Mouse (Mus musculus): ENCODE measurements around the gene Slc27a3.

The Slc27a3 gene

GRCm38 (mm10) chr3:90388726-90389510, 820 bp downstream of the Slc27a3 start:
- DNase-seq = peak; percentile 39 to 73

- no peak for DNase-seq
Observed at GRCm38 (mm10) chr3:90388192-90388591, 1.5 kb downstream of the Slc27a3 start.

DNA sequence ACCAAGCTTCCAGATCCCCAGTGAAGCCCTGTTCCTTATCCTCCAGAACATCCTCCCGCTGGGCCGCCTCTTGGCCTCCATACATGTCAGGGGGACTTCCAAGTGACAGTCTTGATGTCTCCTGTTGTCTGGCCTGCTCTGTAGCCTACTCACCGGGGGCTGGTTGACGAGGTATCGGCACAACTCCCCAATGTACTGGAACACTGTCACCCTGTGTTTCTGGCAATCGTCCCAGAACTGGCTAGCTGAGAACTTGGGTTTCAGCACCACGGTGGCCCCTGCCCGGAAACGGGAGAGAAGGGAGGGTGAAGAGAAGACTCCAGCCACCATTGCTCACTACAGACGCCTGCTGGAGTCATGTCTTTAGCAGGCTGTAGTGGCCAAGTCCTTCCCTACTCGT, 2.3 kb downstream of the Slc27a3 start:
- DNase-seq = peak; percentile 40 to 46

- no peak for DNase-seq
Observed at GRCm38 (mm10) chr3:90386817-90387216, 2.9 kb downstream of the Slc27a3 start.

DNA sequence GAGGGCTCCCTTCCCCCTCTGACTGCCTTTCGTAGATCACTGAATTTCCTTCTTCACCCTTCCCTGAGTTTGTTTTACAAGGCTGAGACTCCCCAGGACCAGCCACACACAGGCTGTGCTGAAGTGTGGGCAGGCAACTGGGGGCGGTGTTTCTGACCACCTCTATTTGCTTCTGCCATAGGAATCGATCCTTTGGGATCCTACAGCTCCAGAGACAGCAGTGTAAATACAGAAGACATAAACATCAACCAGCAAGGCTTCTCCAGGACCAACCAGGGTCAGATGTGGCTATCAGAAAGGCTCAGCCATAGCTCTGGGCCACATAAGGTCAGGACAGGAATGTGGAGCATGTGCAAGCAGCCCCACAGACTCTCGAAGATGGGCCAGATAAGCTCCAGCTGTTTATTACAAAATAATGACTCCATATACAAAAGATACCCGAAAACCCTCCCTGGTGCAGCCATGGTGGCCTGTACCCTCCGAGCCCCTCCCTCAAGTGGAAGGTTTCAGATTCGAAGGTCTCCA, 4.8 kb downstream of the Slc27a3 start:
- no peak for DNase-seq

DNA sequence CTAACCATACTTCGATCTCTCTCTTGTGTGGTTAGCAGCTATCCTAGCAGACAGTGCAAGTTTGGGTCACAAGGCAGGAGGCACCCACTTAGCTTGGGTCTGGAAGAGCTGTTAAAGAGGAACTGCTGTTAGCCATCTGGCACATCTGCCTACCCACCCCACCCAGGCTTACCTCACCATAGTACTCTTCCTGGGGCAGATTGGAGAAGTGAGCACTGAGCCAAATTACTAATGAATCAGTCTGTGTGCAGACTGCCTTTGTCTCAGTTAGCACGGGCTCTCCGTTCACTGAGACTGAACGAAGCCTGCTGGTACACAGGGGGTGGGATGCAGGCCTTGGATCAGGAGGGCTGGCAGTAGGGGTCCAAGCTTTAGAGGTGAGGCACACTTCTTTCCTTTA, 6.0 kb downstream of the Slc27a3 start:
- DNase-seq = no peak

DNA sequence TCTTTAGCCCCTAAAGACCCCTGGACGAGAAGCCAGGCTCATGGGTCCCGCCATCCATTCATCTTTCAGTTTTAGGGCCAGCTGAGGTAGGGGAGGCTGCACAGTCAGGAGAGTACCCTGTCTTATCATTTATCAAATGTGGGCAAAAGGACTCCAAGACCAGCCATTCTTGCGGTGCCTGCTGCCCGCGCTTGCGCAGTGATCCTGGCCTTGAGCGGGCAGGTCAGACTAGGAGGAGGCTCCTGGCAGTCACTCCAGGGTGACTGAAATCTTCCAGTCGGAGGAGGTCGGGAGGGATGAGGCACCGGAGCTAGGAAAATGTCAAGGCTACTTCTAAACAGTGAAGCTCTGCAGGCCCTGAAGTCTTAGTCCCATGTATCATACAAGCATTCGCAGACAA, 8.0 kb downstream of the Slc27a3 start:
- no peak for DNase-seq

DNA sequence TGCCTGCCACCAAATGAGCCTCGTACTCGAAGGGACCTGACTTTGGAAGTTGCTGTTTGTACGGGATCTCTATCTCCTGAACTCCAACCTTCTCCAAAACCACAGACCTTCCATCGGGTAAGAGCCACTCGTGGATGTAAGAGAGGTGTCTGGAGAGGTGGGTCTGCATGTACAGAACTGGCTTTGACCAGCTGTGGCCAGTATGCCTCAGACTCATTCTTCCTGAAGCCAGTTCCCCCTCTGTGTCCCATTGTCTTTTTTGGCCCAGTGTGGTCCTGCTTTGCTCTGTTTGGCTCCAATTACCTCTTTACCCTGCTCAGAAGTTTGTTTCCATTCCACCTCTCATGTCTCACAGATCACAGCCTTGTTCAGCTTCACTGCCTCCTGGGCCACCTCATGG, 11.2 kb downstream of the Slc27a3 start:
- no peak for DNase-seq

GRCm38 (mm10) chr3:90376247-90376585, 13.5 kb downstream of the Slc27a3 start:
- peak; percentile 44 to 52 for DNase-seq

DNA sequence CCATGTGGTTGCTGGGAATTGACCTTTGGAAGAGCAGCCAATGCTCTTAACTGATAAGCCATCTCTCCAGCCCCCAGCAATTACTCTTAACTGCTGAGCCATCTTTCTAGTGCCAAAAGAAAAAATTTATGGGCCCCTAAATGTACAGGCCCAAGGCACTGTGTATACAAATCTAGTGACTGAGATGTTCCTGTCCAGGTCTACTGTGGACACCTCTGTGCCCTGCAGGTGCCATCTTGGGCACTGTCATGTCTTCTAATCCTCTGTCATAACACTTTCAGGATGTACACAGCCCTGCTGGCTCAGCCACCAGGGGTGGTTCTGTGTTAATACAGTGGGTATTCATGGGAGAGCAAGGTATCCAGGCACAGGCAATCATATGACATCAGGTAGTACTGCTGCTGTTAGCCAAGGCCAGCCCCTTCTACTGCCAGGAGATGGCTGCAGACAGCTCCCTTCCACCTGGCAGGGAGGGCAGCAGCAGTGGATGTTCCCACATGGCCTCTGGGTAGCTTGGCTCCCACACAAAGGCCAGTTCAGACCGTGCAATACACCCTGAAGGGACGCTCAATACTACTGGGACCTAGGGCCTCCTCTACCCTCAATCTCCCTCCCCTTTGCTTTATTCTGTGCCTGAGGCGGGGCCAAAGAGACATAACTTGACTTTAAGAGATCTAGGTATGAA, 14.0 kb downstream of the Slc27a3 start:
- DNase-seq = no peak

DNA sequence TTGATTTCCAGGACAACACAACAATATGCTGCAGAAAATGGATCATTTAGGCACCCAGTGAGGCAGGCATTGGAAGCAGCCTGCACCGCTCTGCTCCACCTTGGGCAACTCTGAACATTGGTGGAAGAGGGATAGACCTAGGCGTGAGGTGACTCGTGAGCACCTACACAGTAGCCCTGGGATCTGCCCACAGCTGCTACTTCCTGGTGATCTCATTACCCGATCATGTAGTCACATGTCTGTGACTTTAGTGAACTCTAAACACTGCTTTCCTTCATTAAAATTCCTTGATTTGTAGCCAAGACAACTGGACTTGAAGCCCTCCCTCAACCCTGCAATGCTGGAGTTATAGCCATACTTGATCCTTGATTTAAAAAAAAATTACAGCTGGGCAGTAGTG, 15.4 kb downstream of the Slc27a3 start:
- DNase-seq = peak in 1 of 2 experiments; percentile 49

DNA sequence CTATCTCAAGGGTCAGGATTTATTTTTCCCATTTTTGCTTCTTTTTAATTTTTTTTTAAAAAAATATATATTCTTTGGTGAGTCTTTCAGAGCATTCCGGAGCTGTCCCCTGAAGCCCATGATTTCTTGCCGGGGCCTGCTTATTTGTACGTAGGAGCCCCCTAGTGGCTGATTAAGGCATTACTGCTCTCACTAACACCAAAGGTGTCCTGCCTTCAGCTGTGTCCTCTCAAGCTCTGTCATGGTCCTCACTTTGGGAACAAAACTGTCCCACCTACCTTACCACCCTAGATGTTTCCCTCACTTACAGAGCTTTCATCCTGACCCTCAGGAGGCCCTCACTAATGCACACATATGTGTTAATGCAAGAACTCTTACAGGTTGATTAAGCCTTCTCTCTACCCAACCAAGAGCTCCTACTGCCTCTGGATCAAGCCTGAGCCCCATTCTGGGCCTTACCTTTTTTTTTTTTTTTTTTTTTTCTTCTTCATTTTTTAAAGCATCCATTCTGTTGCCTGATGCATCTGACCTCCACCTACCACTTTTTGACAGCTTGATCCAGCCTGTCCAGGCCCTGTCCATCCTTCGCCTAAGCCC, 16.2 kb downstream of the Slc27a3 start:
- peak; percentile 90 to 91 for DNase-seq

- DNase-seq = no peak
Observed at GRCm38 (mm10) chr3:90372817-90373216, 16.9 kb downstream of the Slc27a3 start.

DNA sequence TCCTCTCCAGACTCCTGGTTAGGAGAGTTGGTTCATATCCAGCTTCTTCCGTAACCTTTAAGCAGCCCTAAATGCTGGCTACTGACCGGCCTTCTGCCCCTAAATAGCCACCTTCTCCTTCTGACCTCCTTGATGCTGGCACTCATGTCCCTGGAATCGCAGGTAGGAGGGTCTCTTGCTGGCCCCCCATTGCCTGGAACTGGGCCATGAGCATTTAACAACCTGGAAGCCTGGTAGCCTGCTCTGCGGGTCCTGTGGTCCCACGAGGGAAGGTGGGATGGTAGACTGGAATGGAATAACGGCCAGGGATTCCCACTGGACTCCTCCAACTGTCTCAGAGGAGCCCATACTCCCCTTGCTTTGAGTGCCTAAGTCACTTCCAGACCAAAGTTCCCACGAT, 17.9 kb downstream of the Slc27a3 start:
- DNase-seq = no peak

DNA sequence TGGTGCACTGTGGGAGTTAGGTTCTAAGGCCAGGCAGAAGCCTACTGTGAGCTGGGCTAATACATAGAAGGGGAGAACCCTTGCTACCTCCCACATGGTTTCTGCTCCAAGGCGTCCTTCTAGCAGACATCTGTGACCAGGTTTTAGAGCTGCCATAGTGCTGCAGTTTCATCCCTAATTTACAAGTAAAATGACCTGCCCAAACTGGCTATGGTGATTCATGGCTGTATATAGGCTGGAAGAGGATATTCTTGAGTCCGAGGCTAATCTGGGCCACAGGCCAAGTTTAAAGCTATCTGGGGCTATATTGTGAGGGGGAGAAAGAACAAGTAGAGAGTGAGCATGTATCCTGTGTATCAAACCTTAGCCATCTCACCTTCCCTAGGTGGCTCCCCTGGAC, 20.7 kb downstream of the Slc27a3 start:
- no peak for DNase-seq

GRCm38 (mm10) chr3:90367001-90367632, 22.6 kb downstream of the Slc27a3 start:
- no peak for DNase-seq

- no peak for DNase-seq
Observed at GRCm38 (mm10) chr3:90362346-90362745, 27.4 kb downstream of the Slc27a3 start.

DNA sequence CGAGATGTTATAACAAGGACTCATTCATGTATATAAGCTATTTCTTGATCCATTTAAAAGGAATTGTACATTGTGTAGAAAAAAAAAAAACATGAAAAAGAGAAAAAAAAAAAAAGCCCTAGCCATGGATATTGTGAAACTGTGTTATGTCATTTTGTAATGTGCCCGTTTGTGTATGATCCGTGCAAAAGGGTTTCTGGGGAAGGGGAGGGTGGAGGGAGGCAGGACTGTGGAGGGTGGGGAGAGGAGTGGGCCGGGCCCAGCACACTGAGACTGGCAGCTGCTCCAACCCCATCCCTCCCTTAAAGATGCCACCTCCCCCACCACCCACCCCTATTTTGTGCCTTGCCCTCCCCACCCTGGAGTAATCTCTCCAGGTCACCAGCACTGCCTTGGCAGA, 28.3 kb downstream of the Slc27a3 start:
- DNase-seq = no peak

GRCm38 (mm10) chr3:90359230-90359629, 30.5 kb downstream of the Slc27a3 start:
- DNase-seq = no peak

DNA sequence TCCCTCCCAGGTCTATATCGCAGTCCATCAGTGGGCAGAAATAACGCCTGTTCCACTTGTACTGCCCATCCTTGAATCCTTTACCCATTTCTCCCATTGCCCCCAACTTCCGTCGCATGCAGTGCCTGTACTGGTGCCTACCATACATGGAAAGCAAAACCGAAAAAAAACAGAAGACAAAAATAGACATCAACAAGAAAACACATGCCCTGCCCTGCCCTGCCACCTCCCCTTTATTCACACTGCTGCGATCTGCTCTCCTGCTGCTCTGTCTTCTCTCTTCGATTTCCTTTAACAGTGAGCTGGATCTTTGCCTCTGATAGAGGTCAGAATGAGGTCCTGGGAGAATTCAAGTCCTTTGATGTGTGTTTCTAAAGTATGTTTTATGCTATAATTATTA, 31.8 kb downstream of the Slc27a3 start:
- DNase-seq = no peak

DNA sequence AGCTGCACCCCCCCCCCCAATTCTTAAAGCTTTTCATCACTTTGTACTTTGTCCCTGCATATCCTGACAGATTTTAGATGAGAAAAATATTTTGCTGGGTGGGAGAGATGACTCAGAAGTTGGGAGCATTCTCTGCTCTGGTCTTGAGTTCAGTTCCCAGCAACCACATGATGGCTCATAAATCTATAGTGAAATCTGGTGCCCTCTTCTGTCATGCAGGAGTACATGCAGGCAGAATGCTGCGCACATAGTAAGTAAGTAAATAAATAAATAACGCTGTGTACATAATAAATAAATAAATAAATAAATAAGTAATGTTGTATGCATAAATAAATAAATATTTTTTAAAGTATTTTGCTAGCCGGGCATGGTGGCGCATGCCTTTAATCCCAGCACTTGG, 41.9 kb downstream of the Slc27a3 start:
- no peak for DNase-seq

- peak in 1 of 2 experiments; percentile 14 for DNase-seq
Observed at GRCm38 (mm10) chr3:90342853-90343252, 46.9 kb downstream of the Slc27a3 start.

DNA sequence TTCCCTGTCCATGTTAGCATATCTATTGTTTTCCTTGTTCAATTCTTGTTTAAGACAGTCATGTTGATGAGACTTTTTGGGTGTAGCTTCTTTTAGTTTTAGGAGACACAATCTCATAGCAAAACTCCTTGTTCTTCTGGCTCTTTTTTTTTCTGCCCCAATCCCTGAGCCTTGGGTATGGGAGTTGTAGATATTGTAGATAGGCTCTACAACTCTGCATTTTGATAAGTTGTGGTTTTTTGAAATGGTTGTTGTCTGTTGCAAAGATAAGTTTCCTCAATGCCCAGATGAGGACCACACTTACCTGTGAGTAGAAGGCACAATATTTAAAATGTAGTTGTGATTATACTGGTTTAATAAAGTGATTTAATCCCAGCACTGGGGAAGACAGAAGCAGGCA, 49.6 kb downstream of the Slc27a3 start:
- no peak for DNase-seq
